Mouse (Mus musculus) adrenal gland, postnatal 4 days (tissue): ENCODE results near the gene Cwc25. TPM values are rescaled to one million over a fixed set of nuclear protein-coding genes. Genes with fewer than 3 reads are reported as not detected.

ENCODE experiments used
- DNase-seq, 2 experiments: peaks; one replicate each; pipeline ENCODE4 v3.0.0; 2021 to 2022; ENCODE audit warnings: low spot score in 2 of 2, mixed read lengths in 2 of 2
- microRNA-seq: library from miRNA; unstranded; fragments of <30 nt; microRNA quantifications from one replicate; pipeline ENCODE4 v1.2.0, GENCODE M21; 2021
- total RNA-seq, 2 experiments: library from RNA; stranded (reverse); gene quantifications; 2 replicates each; pipeline ENCODE4 v1.2.3; 2021

Cwc25 gene
- total RNA-seq, 2 experiments from 2014 or later, result 23.0 to 24.5 TPM

- DNase-seq, result no peak
Measured at GRCm38 (mm10) chr11:97700746-97701580, 65.4 kb downstream of the Cwc25 start.

- peak in 1 of 2 experiments; percentile 68 for DNase-seq
Measured at GRCm38 (mm10) chr11:97700003-97700745, 66.2 kb downstream of the Cwc25 start, which contains the start of gene Pcgf2. Gene Pcgf2 (minus strand): TSS chr11:97700497.

- peak in 1 of 2 experiments; percentile 67 for DNase-seq
Measured at GRCm38 (mm10) chr11:97699626-97700002, 66.7 kb downstream of the Cwc25 start.

- peak; percentile 58 to 69 for DNase-seq
Measured at GRCm38 (mm10) chr11:97698741-97699611, 67.4 kb downstream of the Cwc25 start.

GRCm38 (mm10) chr11:97697891-97698529 is 68.3 kb downstream of the Cwc25 start:
- no peak for DNase-seq

GRCm38 (mm10) chr11:97697199-97697890 is 69.0 kb downstream of the Cwc25 start:
- no peak for DNase-seq

GRCm38 (mm10) chr11:97696669-97697068 is 69.7 kb downstream of the Cwc25 start:
- no peak for DNase-seq

GRCm38 (mm10) chr11:97695712-97696401 is 70.5 kb downstream of the Cwc25 start:
- no peak for DNase-seq

Small RNA genes lying within 50 kb of the gene (microRNA-seq; reads per million reads assigned to microRNA genes)
- gene Mir8102, result not detected

Other genes with a start within 250 kb of the Cwc25 start
- gene Srcin1, start 190.4 kb downstream of the Cwc25 start, total RNA-seq, result 10 to 100 TPM; 12.0 to 14.3 TPM
- 1 to 10 TPM; 4.2 to 4.7 TPM for gene Epop, start 136.9 kb downstream of the Cwc25 start, total RNA-seq
- gene Mllt6, start 103.1 kb downstream of the Cwc25 start, total RNA-seq, result 10 to 100 TPM; 49.0 to 59.7 TPM
- 100 to 1,000 TPM; 105 to 109 TPM for gene Cisd3, start 80.7 kb downstream of the Cwc25 start, total RNA-seq
- gene Pcgf2, start 66.1 kb downstream of the Cwc25 start, total RNA-seq, result 10 to 100 TPM; 69.9 to 71.5 TPM
- 100 to 1,000 TPM; 193 to 221 TPM for gene Psmb3, start 63.2 kb downstream of the Cwc25 start, total RNA-seq
- gene Pip4k2b, start 21.9 kb downstream of the Cwc25 start, total RNA-seq, result 10 to 100 TPM; 36.0 to 39.1 TPM
- gene 1700001P01Rik, start 9.4 kb upstream of the Cwc25 start, total RNA-seq, result under 1 TPM in 1 of 2 experiments, not detected in 1; 0.87 TPM
- 1,000 to 10,000 TPM; 1,280 to 1,304 TPM for gene Rpl23, start 15.9 kb upstream of the Cwc25 start, total RNA-seq
- 100 to 1,000 TPM; 184 to 192 TPM for gene Lasp1, start 32.4 kb upstream of the Cwc25 start, total RNA-seq
- 1 to 10 TPM; 6.6 to 6.7 TPM for gene B230217C12Rik, start 74.2 kb upstream of the Cwc25 start, total RNA-seq
- gene Fbxo47, start 117.6 kb upstream of the Cwc25 start, total RNA-seq, result 1 to 10 TPM; 1.2 to 1.8 TPM
- gene Plxdc1, start 219.9 kb upstream of the Cwc25 start, total RNA-seq, result 10 to 100 TPM; 12.5 to 13.3 TPM
- 1 to 10 TPM; 1.6 to 1.9 TPM for gene Arl5c, start 229.6 kb upstream of the Cwc25 start, total RNA-seq